In the genomic region with DNA sequence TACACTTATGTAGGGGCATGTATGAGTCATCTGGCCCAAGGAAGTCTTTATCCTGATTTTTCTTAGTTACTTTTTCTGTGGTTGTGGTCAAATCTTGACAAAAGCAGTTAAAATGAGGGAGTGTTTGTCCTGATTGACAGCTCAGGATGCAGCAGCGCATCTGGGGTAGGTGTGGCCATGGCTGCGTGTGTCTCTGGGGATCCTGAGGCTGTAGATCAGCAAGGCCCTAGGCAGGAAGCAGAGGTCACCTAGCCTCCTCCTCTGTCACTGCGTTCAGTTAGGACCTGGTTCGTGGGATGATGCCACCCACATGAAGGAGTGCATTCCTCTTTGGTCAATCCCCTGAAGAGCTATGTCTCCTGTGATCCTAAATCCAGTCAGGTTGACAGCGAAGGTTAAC, we compare ENCODE assay signal across 24 mouse cellular contexts.
DNase-seq lines count a peak whose midpoint lies in the region; ATAC-seq lines count a peak whose summit lies in the region.
"Had no signal": no experiment of that assay in that cellular context is flagged by ENCODE, and none has a peak within 500 bp of the region (broad histone marks: within the 10 kb centered on the region; RNA-seq: fewer than 3 reads in every experiment).

No protein-coding gene starts in this region.

- peak overlapping the region; percentile 24 for H3K4me3 ChIP-seq in megakaryocyte, embryonic 14.5 days (replicated peaks)
- H3K4me3 ChIP-seq in embryonic facial prominence, embryonic 10.5 days = no peak overlapping the region
- H3K4me3 ChIP-seq: embryonic facial prominence, embryonic 13.5 days; erythroblast, embryonic 14.5 days; forebrain, embryonic 12.5 days; hindbrain, embryonic 10.5 days; hindbrain, embryonic 15.5 days had no signal

- no peak overlapping the region for H3K27ac ChIP-seq in embryonic facial prominence, embryonic 10.5 days (replicated peaks)
- H3K27ac ChIP-seq: embryonic facial prominence, embryonic 13.5 days; forebrain, embryonic 12.5 days; hindbrain, embryonic 10.5 days; hindbrain, embryonic 15.5 days had no signal

- 39% methylated on average over 5 of the region's 5 CpGs for WGBS in embryonic facial prominence, embryonic 10.5 days

- H3K27me3 ChIP-seq in megakaryocyte, embryonic 14.5 days (replicated peaks) = no peaks in the 10 kb centered on the region
- no peaks in the 10 kb centered on the region for H3K27me3 ChIP-seq in embryonic facial prominence, embryonic 10.5 days (replicated peaks; ENCODE audit: low read depth, poor library complexity, severe bottlenecking)
- H3K27me3 ChIP-seq: embryonic facial prominence, embryonic 13.5 days; forebrain, embryonic 12.5 days; hindbrain, embryonic 15.5 days had no signal

- ATAC-seq in megakaryocyte, adult 5-6 weeks (ENCODE audit: poor library complexity, severe bottlenecking) = no peak
- ATAC-seq in megakaryocyte progenitor cell, adult 5-6 weeks (replicated peaks; ENCODE audit: poor library complexity) = peak; percentile 56
- ATAC-seq: CD4-positive, CD25-positive, alpha-beta regulatory T cell, adult 4 months; forebrain, embryonic 16.5 days had no signal

- peak; percentile 36 for DNase-seq in embryo, embryonic 10.5 days (ENCODE audit: low spot score)
- DNase-seq in embryonic facial prominence, embryonic 10.5 days (ENCODE audit: low spot score) = peak; percentile 19
- DNase-seq in lung, adult 18-20 months = no peak
- DNase-seq in adrenal gland, postnatal 4 days (ENCODE audit: low spot score in 2 of 2) = no peak
- no peak for DNase-seq in urinary bladder, postnatal 25 days (ENCODE audit: low spot score)
- DNase-seq: adrenal gland, adult 2 months; adrenal gland, postnatal 14 days; cerebellum, adult 11-12 months; cerebellum, adult 8-10 months; cerebellum, postnatal 10 days; cerebellum, postnatal 36 days; gastrocnemius, postnatal 10 days; gastrocnemius, postnatal 36 days; heart, adult 11 months had no signal

- no peaks in the 10 kb centered on the region for H3K36me3 ChIP-seq in megakaryocyte, embryonic 14.5 days (replicated peaks; ENCODE audit: low read length)
- no peaks in the 10 kb centered on the region for H3K36me3 ChIP-seq in embryonic facial prominence, embryonic 10.5 days (replicated peaks)
- H3K36me3 ChIP-seq: embryonic facial prominence, embryonic 13.5 days; forebrain, embryonic 12.5 days; hindbrain, embryonic 10.5 days; hindbrain, embryonic 15.5 days had no signal

- no peaks in the 10 kb centered on the region for H3K9me3 ChIP-seq in megakaryocyte, embryonic 14.5 days
- H3K9me3 ChIP-seq in embryonic facial prominence, embryonic 10.5 days = no peaks in the 10 kb centered on the region
- H3K9me3 ChIP-seq: embryonic facial prominence, embryonic 13.5 days; forebrain, embryonic 12.5 days; hindbrain, embryonic 10.5 days; hindbrain, embryonic 15.5 days had no signal

- no peaks in the 10 kb centered on the region for H3K4me1 ChIP-seq in megakaryocyte, embryonic 14.5 days
- H3K4me1 ChIP-seq in embryonic facial prominence, embryonic 10.5 days = peaks cover 5% of the 10 kb centered on the region; the same call in 1 of the 2 replicates
- H3K4me1 ChIP-seq: embryonic facial prominence, embryonic 13.5 days; forebrain, embryonic 12.5 days; hindbrain, embryonic 15.5 days had no signal

Comparison
In these comparisons a context has a peak if more than half of its experiments do, and no peak if none do; other contexts are left out.
1. DNase-seq: peak in embryo, embryonic 10.5 days (single experiment) and embryonic facial prominence, embryonic 10.5 days (single experiment); none in lung, adult 18-20 months (0 of 2), adrenal gland, postnatal 4 days (0 of 2) and urinary bladder, postnatal 25 days (single experiment).